Mouse (Mus musculus): ENCODE measurements around the gene Zfp710. TPM values are rescaled to one million over a fixed set of nuclear protein-coding genes. Genes with fewer than 3 reads are reported as not detected.

The Zfp710 gene
- total RNA-seq, 2 experiments from 2014 or later, result 14.1 to 15.5 TPM

DNA sequence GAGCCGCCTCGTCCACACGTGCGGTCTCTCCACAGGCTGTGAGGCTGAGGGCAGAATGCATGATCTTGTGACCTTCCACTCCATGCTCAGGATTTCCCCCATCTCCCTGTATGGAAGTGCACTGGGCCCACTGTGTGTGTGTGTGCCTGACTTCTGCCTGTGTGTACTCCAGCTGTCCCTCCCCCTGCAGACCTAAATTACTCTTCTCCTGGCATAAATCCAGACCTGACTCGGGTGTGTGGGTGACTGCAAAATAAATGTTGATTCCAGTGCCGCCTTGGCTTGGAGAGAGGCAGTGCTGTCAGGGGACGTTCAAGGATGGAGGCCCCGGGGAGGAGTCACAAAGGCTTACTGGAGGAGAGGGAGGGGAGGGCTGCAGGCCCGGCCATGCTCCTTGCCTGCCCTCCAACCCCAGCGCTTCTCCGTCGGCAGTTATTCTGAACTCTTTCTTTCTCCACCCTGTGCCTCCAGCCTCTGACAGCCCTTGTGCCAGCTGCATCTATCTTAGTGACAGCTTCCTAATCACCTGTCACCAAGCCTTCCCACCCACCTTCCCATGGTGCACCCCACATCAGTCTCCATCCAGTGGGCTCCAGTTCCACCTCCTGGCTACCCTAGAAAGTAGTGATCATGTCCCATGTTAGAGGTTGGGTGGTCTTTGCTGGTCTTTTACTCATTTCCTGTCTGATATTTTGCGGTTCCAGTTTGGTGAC is 45.2 kb downstream of the Zfp710 start:
- intact Hi-C loops (cut with DNase I; ENCODE audit: low total_unique reads), result loop anchor here (5.0 kb wide), 1 partner anchor 42 kb away; no protein-coding TSS in a partner anchor
- DNase-seq, result no peak

DNA sequence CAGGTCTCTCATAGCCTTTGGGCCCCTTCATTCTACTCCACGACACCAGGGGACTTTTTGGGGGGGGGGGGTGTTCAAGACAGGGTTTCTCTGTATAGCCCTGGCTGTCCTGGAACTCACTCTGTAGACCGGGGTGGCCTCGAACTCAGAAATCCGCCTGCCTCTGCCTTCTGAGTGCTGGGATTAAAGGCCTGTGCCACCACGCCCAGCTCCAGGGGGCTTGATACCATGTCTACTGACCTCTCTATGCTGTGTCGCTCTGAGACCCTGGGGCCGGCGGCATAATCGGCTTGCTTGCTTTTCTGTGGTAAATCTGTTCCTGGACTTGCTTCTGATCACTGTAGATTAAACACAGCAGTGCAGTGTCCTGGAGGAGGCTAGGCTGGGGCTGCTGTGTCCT is 46.6 kb downstream of the Zfp710 start:
- no peak for DNase-seq
- intact Hi-C loops (cut with DNase I; ENCODE audit: low total_unique reads), result loop anchor here (5.0 kb wide), 1 partner anchor 44 kb away; no protein-coding TSS in a partner anchor

- DNase-seq, result no peak
- intact Hi-C loops (cut with DNase I; ENCODE audit: low total_unique reads), result loop anchor here (5.0 kb wide), 1 partner anchor 45 kb away; no protein-coding TSS in a partner anchor
Observed at GRCm38 (mm10) chr7:80072297-80072696, 47.7 kb downstream of the Zfp710 start.

GRCm38 (mm10) chr7:80073506-80073905 is 48.9 kb downstream of the Zfp710 start:
- intact Hi-C loops (cut with DNase I; ENCODE audit: low total_unique reads), result loop anchor here (5.0 kb wide), 1 partner anchor 46 kb away; no protein-coding TSS in a partner anchor
- no peak for DNase-seq

DNA sequence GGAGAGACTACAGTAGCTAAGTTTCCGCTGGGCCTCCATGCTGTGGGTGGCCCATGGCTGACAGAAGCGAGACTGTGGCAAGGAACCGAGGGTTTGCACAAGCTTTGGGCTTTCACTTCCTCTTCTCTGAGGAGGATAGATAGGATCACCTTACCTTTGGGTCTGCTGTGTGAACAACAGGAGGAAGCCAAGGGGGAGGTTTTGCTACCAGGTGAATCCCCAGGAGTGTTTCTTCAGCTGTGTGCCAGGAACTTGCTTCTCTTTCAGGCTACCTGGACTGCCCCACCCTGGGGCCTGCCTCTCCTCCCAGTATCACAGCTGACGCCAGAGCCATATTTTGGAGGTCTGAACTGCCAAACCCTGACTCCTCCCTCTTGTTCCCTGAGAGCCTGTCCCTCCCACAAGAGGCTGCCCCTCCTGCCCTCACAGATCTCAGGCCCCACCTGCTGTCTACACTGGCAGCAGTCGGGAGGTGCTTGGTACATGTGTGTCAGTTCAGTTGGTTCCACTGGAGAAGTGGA is 50.4 kb downstream of the Zfp710 start:
- DNase-seq, result peak; percentile 48
- intact Hi-C loops (cut with DNase I; ENCODE audit: low total_unique reads), result loop anchor here (5.0 kb wide), 1 partner anchor 48 kb away; no protein-coding TSS in a partner anchor

DNA sequence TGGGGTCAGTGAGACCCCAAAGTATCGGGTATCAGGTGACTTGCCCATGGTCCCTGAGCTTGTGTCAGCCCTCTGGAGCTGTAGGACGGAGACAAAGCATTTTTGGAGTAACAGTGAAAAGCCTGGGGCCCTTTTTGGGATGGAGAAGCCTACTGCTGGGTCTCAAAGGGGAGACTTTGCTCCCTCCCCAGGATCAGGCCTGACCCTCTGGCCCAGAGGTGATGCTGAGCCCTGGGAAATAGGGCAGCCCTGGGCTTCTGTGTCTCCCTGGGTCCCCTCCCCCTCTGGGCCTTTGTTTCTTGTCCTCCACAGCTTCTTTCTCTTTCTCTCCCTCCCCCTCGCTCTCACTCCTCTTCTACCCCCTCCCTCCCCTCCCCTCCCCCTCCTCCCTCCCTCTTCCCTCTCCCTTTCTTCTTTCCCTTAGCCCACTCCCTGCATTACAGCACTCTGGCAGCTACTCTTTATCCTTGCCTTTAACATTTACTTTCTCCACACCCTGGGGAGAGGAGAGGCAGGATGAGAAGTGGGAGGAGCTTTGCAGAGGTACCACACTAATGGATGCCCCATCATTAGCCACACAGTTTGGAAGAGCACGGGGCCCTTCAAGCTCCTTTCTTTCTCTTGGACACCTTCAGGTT is 51.5 kb downstream of the Zfp710 start:
- no peak for DNase-seq
- intact Hi-C loops (cut with DNase I; ENCODE audit: low total_unique reads), result no loop called here

GRCm38 (mm10) chr7:80076961-80077716 is 52.5 kb downstream of the Zfp710 start:
- no peak for DNase-seq
- intact Hi-C loops (cut with DNase I; ENCODE audit: low total_unique reads), result no loop called here

DNA sequence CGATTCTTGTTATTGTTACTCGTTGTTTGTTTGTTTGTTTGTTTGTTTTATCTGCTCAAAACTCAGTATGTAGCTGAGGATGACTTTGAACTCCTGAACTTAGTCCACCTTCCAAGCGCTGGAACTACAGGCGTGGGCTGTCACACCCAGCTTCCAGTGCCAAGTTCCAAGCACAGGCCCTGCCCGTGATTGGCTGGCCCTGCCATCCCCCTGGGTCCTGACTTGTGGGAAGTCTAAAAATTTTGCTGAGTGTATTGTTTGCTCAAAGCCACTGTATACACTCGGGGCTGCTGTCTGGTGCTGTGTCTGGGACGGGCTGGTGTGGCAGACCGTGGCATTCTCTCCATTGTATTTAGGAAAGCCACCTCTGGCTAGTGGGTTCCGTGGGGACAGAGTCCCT is 53.2 kb downstream of the Zfp710 start:
- no peak for DNase-seq
- intact Hi-C loops (cut with DNase I; ENCODE audit: low total_unique reads), result no loop called here

DNA sequence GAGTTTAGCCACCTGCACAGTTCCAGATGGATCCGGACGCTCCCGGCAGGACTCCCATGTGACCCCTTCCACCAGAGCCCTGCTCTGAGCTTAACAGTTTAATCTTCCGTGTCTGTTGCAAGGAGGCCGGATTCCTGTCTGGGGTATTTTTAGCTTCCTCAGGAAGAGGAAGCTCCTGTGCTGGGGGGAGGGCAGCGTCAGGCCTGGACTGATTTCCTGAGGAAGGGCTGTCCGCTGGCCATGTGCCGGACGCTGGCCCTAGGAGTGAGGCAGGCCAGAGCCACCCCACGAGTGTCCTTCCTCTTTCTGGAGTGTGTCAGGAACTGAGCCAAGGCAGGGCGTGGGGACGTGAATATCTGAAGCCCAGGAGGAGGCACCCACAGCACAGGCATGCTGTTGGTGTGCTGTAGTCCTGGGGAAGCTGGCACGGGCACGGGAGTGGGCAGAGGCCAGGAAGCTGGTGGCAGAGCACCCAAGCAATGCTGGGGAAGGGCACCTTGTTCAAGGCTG is 54.2 kb downstream of the Zfp710 start:
- intact Hi-C loops (cut with DNase I; ENCODE audit: low total_unique reads), result no loop called here
- DNase-seq, result peak; percentile 88

DNA sequence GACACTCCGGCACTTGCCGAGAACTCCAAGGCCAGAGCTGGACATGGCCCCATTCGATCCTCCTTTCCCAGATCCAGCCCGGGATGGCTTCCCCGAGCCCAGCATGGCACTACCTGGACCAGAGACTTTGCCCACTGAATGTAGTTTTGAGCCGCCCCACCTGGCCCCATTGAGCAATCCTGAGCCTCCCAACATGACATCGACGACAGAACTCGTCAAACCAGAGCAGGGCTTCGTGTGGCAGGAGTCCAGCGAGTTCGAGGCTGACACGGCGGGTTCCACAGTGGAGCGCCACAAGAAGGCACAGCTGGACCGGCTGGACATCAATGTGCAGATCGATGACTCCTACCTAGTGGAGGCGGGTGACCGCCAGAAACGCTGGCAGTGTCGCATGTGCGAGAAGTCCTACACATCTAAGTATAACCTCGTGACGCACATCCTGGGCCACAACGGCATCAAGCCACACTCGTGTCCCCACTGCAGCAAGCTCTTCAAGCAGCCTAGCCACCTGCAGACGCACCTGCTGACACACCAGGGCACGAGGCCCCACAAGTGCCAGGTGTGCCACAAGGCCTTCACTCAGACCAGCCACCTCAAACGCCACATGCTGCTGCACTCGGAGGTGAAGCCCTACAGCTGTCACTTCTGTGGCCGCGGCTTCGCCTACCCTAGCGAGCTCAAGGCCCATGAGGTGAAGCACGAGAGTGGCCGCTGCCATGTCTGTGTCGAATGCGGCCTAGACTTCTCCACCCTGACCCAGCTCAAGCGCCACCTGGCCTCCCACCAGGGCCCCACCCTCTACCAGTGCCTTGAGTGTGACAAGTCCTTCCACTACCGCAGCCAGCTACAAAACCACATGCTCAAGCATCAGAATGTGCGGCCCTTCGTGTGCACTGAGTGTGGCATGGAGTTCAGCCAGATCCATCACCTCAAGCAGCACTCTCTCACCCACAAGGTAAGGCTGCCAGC is 57.3 kb downstream of the Zfp710 start:
- DNase-seq, result no peak
- intact Hi-C loops (cut with DNase I; ENCODE audit: low total_unique reads), result no loop called here

DNA sequence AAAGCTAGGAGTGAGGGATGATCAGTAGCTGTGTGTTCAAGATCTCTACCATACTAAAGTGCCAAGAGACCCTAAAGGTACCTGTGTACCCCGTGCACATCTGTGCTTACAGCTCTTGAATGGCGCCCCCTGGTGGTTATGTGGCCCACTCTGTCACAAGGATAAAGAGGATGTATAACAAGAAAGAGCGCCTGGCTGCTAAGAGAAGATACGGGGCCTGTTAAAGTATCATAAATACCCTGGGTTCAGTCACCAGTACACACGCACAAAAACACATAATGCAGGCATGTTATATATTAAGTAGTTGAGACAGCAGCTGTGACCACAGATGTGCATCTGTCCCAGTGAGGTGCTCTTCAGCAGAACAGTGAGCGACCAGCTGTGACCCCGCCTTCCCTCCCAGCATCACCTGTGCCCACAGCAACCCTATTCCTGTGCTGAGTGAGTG is 59.9 kb downstream of the Zfp710 start:
- peak; percentile 60 for DNase-seq
- intact Hi-C loops (cut with DNase I; ENCODE audit: low total_unique reads), result no loop called here

DNA sequence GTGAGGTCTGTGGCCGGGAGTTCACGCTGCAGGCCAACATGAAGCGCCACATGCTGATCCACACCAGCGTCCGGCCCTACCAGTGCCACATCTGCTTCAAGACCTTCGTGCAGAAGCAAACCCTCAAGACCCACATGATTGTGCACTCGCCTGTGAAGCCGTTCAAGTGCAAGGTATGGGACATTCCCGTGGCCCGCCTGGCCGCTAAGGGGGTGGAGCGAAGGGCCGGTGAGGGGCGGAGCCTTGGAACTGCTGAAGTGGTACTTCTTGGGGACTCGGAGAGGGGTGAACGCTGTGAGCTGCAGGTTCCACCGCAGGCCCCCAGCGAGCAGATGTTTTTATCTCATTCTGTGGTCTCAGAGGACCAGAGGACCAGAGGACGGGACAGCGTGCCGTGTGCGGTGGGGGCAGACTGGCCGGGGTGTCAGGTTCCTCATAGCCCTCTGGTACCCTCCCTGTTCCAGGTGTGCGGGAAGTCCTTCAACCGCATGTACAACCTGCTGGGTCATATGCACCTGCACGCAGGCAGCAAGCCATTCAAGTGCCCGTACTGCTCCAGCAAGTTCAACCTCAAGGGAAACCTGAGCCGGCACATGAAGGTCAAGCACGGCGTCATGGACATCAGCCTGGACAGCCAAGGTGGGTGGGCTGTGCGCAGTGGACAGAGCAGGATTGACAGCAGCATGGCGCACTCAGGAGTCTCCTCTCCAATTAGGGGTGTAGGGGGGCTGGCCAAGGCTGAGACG is 61.5 kb downstream of the Zfp710 start:
- DNase-seq, result no peak
- intact Hi-C loops (cut with DNase I; ENCODE audit: low total_unique reads), result no loop called here

- DNase-seq, result no peak
- intact Hi-C loops (cut with DNase I; ENCODE audit: low total_unique reads), result no loop called here
Observed at GRCm38 (mm10) chr7:80088191-80088590, 63.6 kb downstream of the Zfp710 start.

DNA sequence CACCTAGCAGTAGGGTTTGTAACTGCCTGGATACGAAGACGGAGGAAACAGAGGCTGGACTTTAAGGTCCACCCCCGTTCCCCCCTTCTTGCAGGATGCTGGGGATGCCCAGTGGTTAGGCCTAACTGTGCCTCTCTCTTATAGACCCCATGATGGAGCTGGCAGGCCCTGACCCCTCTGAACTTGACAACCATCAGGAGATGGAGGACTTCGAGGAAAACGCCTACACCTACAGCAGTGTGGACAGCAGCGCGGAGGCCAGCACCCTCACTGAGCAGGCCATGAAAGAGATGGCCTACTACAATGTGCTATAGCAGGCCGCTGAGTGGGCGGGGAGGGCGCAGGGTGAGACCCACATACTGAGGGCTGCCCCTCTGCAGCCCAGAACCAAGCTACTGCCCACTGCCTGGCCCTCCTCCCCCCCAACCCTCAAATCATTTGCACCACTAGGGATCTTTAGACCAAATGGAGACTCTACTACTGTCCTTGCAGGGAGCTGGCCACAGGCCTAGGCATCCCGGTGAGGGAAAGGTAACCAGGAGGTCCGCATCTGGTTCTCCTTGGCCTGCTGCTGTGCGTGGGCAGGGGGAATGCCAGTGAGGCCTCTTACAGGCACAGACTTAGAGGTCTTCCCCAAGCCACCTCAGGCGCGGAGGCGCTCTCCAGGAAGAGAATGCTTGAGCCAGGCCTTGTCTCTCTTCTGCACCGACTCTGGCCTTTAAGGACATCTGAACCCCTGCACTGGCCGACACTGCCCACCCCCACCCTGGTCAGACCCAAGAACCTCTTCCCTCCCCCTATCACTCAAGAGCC is 65.8 kb downstream of the Zfp710 start:
- intact Hi-C loops (cut with DNase I; ENCODE audit: low total_unique reads), result no loop called here
- no peak for DNase-seq

- DNase-seq, result no peak
- intact Hi-C loops (cut with DNase I; ENCODE audit: low total_unique reads), result no loop called here
Observed at GRCm38 (mm10) chr7:80091004-80091865, 66.6 kb downstream of the Zfp710 start.

GRCm38 (mm10) chr7:80091866-80092210 is 67.2 kb downstream of the Zfp710 start:
- intact Hi-C loops (cut with DNase I; ENCODE audit: low total_unique reads), result no loop called here
- DNase-seq, result no peak

Measured in gastrocnemius, postnatal 14 days (tissue).